Mouse (Mus musculus): ENCODE results near the gene Cdc42se1.
A peak's percentile ranks its signal among the peaks of the same experiment; 100 is the strongest.
"Not testable (repeated sequence)": the region's sequence is repeated elsewhere in the genome, so short reads cannot be mapped to it uniquely, and the experiment has no call there.

Cdc42se1 gene

DNA sequence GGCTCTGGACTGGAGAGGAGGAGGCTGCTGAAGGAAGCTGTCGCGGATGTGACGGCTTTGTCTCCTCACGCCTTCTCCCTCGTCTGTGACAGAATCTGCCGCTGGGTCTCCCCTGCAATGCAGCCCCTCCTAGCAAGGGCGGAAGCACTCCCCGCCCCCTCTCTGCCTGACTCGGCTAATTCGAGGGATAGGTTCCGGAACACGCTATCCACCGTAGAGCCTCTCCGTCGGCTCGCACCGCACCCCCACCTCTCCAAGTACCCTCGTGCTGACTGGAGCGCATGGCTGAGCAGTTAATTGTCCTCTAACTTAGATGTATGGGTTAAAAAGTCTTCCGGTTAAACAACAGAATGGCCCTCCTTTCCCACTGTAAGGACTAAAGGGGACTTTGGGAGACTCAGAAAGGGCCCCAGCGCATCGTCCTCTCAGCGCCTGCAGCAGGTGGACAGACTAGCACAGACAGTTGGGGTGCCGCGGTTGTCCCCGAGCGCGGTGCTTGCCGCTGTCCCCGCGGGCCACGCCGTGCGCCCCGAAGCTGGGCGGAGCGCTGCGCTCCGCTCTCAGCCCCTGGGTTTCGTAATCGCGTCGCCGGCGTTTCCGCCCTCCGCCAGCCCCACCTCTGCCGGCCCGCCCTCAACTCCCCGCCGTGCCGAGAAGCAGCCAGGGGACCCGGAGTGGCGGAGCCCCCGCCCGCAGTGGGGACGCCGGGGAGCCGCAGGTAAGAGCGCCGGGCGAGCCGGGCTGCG is at the start of gene Cdc42se1:
Cdc42se1 (plus strand) TSS at position 585 of the 746 bp plus-strand sequence.
- DNase-seq (ENCODE audit: low spot score in 2 of 2): peak; percentile 83 to 88

DNA sequence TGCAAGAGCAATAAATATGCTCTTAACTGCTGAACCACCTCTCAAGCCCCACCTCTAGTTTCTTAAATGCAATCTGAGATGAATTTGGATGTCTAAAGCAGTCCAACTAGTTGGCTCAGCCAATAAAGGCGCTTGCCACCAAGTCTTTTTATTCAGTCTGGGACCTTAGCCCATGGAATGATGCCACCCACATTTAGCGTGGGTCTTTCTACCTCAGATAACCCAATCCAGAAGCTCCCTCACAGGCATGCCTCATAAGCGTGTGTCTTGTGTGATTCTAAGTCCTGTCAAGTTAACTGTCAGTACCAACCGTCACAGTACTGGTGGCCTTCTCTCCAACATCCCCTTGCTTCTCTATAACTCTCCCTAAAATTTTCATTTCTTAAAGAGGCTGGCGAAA is 49.6 kb upstream of the Cdc42se1 start:
- no peak for DNase-seq (ENCODE audit: low spot score in 2 of 2)

DNA sequence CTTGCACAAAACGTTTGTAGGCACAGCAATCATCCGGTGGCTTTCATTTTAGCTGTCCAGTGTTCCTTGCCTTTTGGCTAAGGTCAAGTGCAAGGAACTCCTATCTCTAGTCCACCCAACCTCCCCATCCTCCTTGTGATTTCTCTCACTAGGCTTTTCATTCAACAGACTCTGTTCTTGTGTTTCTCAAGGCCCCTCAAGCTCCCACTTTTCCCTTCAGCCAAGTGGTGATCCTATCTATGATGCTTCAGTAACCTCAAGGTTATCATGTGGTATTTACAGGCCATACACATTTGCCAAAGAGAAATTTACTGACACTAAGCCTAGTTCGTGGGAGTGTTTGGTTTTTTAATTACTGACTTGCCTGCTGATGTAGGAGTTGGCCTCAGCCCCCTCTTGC is 48.6 kb upstream of the Cdc42se1 start:
- no peak for DNase-seq (ENCODE audit: low spot score in 2 of 2)

DNA sequence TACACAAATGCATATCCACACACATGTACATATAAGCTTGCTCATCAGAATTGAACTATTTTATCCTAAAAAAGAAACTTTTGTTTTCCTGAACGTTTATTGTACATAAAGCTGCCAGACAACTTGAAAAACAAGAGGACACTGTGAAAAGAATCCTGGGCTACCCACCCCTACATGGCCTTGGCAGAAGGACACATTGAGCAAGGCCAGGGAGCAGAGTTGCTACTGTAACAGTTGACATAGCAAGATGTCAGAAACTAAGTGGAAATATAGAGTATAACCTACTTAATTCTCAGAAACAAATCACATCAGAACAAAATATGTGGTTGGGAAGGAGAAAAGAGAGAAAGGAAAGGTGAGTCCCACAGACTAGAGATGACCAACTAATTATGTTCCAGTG is 46.7 kb upstream of the Cdc42se1 start:
- DNase-seq (ENCODE audit: low spot score in 2 of 2): no peak

DNA sequence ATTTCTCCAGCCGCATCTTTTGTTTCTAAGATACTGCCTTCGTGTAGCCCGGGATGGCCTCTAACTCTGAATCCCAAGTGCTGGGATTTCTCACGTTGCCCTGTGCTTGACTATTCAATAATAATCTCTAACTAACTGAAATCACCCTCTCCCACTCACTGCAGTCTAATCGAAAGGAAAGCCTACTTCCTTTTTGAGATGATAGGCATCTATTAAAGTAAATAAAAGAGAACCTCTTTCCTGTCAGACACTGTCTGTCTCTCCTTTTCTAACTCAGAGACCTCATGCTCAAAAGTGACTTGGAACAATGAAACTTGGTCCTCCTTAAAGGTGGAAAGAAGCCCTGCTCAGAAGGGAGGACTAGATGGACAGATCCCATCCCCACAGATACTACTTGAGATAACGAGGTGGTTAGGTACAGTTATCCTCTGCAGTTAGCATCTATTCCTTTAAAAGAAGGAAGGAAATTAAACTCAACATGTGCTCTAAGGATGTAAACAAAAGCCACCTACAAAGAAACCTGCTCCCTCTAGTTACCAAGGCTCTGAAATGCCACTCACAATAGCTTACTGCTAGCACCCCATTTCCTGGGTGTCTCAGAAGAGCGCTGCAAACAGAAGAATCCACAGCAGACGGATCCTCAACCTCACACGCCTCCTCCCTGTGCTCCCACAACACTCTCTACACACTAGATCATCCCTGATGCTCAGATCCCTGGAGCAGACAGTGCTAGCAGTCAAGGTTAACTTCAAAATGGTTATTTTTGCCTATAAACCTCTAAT is 43.5 kb upstream of the Cdc42se1 start:
- no peak for DNase-seq (ENCODE audit: low spot score in 2 of 2)

DNA sequence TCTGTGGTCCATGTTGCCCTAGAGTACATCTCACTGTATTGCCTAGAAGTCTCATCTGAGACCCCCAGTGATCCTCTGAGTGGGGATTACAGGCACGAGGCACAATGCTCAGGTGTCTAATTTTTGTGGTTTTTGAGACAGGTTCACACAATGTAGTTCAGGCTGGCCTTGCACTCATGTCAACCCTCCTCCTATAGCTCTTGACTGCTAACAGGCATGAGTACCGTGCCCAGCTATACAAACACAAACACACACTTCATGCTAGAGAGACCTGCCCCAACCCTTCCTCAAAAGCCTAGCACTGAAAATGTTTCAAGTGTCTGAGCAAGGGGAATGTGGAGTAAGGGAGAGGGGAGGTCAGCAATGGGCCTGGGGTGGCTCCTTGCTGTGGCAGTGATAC is 42.4 kb upstream of the Cdc42se1 start:
- no peak for DNase-seq (ENCODE audit: low spot score in 2 of 2)

DNA sequence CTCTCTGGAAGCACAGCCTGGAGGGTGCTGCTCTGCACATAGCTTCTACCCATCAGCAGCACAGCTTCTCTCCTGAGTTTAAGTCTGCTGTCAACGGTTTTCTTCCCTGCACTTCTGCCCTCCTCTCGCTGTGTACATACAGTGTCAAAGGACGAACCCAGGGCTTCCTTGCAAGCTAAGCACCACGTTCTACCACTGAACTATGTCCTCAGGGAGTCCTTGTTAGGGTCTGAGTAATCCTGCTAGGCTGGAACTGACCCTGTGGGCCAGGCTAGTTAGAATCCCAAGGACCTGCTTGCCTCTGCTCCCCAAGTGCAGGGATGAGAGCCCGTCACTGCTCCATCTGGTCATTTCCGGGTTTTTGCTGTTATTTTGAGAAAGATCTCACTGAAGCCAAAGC is 41.6 kb upstream of the Cdc42se1 start:
- no peak for DNase-seq (ENCODE audit: low spot score in 2 of 2)

DNA sequence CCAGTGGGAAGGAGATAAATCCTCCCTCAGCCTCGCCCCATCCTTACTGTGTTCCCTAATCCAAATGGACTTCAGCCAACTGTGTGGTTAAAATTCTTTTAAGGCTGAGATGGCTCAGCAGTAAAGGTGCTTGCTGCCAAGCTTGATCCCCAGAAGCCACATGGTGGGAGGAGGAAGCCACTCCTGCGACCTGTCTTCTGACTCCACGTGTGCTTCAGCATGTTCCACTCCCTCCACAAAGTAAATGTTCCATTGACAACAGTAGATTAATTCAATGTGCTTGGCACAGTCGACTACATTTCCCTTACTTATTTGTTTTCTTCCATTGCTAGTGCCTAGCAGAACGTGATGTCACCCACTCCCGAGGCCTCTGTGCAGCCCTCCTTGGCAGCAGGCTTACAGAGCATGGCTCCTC is 33.8 kb upstream of the Cdc42se1 start:
- DNase-seq (ENCODE audit: low spot score in 2 of 2): no peak

DNA sequence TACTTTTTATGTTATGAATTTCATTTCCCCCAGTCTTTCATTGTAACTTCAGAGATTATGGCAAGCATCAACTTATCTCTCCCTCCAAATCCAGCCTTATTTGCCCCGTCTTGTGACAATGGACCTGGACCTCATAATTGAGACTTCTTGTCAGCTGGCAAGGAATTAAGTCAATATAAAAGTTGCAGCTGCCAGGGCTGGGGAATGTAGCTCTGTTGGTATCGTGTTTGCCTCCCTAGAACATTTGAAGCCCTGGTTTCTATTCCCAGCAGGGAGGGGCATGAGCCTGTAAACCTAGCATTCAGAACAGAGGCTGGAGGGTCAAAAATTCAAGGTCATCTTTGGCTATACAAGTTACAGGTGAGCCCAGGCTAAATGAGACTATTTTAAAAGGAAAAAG is 32.8 kb upstream of the Cdc42se1 start:
- DNase-seq (ENCODE audit: low spot score in 2 of 2): no peak

DNA sequence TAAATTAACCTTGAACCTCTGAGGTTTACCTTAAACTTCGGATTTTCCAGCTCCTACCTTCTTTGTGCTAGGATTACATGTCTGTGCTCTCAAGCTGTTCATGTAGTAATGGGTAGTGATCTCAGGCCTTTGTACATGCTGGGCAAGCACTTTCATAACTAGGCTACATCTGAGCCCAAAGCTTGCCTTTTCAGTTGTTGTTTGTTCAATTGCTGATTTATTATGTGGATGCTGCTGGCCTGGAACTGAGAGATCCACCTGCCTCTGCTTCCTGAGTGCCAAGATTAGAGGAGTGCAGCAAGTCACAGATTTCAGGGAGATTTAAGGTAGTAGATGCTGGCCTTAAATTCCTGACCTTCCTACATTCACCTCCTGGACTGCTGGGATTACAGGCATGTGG is 29.4 kb upstream of the Cdc42se1 start:
- no peak for DNase-seq (ENCODE audit: low spot score in 2 of 2)

DNA sequence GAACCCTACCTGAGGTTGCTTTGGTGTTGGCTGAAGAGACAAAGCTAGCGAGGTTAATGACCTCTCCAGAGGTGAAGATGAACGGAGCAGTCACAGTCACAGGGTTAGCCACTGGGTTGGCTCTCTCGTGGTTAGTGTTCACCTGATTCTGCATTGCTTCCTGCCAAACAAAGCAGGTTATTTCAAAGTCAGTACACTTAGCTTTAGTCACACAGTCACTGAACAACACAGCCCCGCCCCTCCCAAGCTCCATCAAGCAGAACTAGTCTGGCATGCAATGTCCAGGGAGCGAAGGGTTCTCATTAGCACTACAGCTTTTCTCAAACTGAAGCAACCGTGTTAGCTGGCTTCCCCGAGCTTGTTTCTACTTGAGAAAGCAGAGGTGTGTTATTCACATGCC is 28.4 kb upstream of the Cdc42se1 start:
- peak; percentile 42 to 60 for DNase-seq (ENCODE audit: low spot score in 2 of 2)

DNA sequence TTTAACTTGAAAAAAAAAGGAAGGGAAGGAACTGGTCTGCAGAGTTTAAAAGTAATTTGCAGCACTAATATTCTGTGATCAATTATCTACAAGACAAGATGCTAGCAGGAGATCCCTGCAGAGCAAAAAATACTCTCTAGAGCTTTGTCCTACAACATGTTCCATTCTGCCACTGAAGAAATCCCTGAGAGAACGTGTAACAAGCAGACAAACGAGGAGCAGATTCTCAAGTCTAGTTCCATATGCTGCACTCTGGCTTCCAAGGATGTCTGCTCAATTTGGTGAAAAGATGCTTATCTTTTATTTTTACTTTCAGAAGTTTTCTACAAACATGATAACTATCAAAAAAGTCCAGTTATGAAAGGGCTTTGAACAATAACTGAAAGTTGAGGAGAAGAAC is 28.0 kb upstream of the Cdc42se1 start:
- no peak for DNase-seq (ENCODE audit: low spot score in 2 of 2)

DNA sequence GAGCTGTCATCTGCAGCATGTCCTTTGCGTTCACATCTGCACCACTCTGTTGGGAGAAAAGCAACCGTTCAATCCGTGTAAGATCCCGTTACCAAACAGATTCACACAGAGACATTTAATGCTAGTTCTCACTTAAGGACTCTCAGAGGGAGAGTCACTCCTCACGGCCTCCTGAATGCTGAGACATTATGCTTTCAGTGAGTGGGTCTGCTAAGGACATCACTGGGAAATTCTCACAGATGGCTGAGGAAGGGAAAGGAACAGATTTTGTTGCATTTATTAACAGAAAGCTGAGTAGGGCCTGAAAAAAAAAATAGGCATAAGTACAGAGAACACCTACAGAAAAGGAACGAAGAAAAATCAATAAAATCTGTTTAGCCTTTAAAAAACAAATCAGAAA is 24.7 kb upstream of the Cdc42se1 start:
- DNase-seq (ENCODE audit: low spot score in 2 of 2): no peak

DNA sequence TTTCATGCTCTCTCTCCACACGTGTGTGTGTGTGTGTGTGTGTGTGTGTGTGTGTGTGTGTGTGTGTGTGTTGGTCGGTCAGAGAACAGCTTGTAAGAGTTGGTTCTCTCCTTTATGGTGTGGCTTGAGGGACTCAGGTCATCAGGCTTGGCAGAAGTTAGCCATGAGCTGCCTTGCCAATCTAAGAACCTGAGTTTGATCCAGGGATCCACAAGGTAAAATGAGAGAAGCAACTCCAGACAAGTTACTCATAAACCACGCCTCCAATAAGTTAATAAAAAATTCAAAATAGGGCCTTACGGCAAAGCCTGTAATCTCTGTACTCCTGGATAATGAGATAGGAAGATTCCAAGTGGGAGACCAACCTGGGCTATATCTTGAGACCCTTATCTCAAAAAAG is 20.2 kb upstream of the Cdc42se1 start:
- no peak for DNase-seq (ENCODE audit: low spot score in 2 of 2)

DNA sequence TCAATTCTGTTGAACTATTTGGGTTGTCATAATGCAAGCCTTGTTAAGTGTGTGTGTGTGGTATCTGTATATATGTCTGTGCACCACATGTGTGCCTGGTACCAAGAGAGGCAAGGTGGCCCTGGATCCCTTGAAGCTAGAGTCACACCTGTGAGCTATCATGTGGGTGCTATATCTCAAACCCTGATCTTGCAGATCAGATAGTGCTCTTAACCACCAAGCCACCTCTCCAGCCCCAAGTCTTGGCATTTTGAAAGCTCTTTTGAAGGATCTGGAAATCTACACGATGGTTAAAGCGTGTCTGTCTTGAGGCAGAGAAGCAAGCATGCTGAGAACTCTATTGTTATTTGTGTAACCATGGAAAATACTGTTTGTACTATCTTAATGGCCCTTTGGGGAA is 17.9 kb upstream of the Cdc42se1 start:
- DNase-seq (ENCODE audit: low spot score in 2 of 2): no peak

DNA sequence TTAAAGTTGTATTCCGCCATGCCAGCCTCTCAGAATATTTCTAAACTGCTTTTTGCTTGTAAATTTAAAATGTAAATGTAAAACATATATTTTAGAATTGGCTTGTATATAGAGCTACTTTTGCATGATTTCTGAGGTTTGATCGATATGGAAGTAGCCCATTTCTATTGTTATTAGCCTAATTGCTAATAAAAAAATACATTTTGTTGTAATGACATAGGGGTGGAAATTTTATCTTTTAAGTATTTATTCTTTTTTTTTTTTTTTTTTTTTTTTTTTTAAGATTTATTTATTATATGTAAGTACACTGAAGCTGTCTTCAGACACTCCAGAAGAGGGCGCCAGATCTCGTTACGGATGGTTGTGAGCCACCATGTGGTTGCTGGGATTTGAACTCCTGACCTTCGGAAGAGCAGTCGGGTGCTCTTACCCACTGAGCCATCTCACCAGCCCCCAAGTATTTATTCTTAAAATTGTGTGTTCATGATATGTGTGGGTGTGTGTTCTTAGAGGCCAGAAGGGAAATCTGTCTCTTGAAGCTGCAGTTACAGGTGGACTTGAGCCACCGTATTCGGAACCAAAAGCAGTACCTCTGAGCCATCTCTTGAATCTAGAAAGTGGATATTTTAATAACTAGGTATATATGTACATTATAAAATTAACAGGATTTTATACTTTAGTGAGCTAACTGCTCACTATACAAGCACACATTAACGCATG is 15.5 kb upstream of the Cdc42se1 start:
- not testable (repeated sequence) for DNase-seq (ENCODE audit: low spot score in 2 of 2)

DNA sequence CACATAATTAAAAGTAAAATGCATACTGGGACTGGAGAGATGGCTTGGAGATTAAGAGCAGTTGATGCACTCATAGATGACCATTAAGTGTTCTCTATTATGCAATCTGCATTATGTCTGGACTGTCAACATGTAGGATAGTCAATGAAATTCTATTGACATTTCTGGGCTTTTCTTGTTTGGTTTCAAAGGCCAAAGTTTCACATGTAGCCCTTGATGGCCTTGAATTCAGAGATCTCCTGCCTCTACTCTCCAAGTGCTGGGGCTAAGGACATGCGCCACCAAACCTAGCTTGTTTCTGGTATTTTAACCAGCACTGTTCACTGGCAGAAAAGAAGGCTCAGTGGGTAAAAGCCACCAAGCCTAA is 14.9 kb upstream of the Cdc42se1 start:
- no peak for DNase-seq (ENCODE audit: low spot score in 2 of 2)

DNA sequence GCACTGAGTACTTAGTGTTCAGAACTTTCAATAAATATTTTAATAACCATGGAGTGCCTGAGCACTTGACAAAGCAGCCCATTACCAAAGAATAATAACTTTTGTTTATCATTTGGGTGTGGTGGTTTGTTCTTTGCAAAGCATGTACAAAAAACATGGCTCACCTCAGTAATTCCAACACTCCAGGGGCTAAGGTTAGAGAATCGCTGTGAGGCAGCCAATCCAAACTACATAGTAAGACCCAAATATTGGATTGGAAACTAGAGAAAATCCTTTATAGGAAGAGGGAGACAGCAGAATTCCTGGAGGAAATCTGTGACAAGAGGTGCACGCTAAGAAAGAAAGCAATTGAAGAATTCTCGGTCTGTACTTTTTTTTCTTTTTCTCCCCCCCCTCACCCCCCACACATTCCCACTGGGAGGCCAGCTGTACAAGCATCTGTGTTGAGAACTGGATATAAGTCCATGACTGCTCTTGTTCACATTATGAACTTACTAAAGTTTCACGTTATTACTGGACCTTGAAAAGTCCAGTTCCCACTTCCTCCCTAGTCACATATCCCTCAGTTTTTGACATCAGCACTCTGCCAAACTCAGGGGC is 11.8 kb upstream of the Cdc42se1 start:
- DNase-seq (ENCODE audit: low spot score in 2 of 2): no peak

DNA sequence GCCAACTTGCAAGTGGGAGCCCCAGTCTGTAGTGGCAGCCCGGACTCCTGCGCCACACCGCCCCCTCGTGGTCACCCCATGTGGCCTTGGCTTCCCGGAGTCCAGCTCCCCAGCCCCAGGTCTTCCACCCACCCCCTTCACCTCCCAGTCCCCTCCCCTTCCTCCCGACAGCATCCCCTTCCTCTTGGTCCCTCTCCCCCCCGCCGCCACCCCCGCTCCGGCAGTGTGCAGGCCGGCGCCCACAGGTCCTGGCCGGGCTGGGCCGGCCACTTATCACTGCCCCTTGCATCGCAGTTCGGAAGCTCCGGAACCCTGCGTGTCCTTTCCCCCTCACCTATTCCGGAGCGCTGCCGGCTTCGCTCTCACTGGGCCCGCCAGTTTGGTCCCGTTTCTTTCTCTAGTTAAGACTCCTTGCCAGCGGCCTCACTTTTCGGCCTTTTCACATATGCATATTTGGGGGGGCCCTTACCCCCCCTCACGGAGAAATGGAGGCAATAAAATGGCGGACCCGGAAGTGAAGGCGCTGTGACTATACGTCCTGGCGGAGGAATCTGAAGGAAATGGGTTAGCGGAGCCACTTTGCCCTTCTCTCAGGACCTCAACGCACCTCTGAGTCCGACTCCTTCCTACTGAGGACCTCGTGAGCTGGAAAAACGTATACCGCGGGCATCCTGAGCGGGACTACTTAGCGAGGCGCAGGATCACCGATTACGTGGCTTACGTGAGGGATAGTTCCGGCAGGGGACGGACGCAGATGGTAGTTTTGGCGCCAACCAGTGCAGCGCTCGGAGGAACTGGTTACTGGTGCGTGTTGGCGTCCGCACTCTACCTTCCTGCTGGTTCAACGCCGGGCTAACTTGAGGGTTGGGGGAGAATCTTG is 11.0 kb upstream of the Cdc42se1 start, which contains the start of gene Gabpb2:
Gabpb2 (minus strand) TSS at position 662 of the 880 bp plus-strand sequence.
- peak; percentile 93 to 95 for DNase-seq (ENCODE audit: low spot score in 2 of 2)

DNA sequence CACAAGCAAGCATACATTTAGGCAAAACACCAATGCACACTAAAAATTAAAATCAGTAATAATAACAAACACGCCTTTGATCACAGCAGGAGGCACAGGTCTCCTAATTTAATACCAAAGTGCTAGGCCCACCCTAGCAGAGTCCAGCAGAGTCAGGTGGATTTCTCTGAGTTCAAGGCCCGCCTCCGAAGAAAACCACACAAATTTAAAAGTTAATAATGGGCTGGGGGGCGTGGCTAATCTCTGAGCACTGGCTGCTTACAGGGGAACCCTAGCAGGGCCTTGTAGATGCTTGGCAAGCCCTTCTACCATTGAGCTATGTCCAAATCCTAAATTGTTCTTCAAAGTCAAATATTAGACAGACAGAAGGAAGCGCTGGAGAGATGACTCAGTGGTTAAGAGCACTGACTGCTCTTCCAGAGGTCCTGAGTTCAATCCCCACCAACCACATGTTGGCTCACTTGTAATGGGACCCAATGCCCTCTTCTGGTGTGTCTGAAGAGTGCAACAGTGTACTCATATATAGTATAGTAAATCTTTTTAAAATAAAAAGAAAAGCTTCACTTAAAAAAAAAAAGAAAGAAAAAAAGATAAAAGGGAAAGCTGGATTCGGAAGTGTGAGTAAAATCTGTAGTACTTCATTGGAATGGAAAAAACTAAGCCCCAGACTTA is 9.9 kb upstream of the Cdc42se1 start:
- DNase-seq (ENCODE audit: low spot score in 2 of 2): no peak

DNA sequence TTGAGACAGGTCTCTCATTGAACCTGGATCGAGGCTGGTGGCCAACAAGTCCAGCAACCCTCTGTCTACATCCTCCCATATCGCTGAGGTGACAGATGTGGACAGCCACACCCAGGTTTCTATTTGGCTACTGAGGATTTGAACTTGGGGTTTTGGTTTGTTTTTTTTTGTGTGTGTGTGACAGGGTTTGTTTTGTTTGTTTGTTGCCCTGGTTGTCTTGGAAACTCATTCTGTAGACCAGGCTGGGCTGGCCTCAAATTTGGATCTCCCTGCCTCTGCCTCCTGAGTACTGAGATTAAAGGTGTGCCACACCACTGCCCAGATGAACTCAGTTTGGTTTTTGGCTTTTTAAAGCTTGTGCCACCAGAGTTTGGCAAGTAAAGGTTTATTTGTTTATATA is 5.5 kb upstream of the Cdc42se1 start:
- no peak for DNase-seq (ENCODE audit: low spot score in 2 of 2)

Measured in urinary bladder, postnatal 36 days (tissue).